In genomic region chr11:76894240-76894639, GRCm38 (mm10) we compare ENCODE assay signal across 8 mouse cellular contexts. TPM values are rescaled to one million over a fixed set of nuclear protein-coding genes. Genes with fewer than 3 reads are reported as not detected.
DNase-seq lines count a peak whose midpoint lies in the region; ATAC-seq and TF ChIP-seq lines count a peak whose summit lies in the region.

No protein-coding gene starts in this region.

- H3K4me3 ChIP-seq in kidney, embryonic 16.5 days (ENCODE audit: low read length), result no peak overlapping the region
- H3K4me3 ChIP-seq in stomach, embryonic 15.5 days (replicated peaks), result no peak overlapping the region

- 20% methylated on average over 5 of the region's 5 CpGs for WGBS in kidney, embryonic 16.5 days
- 28% methylated on average over 5 of the region's 5 CpGs for WGBS in stomach, embryonic 15.5 days

- peak; percentile 12 for ATAC-seq in Patski
- ATAC-seq in kidney, embryonic 16.5 days (ENCODE audit: low FRiP score, low TSS enrichment), result peak; percentile 60; the same call in 1 of the 2 replicates
- ATAC-seq in stomach, embryonic 15.5 days (ENCODE audit: insufficient read depth, low FRiP score, low read depth), result peak; percentile 41

- peak overlapping the region; percentile 78 for H3K27ac ChIP-seq in kidney, embryonic 16.5 days (ENCODE audit: low read length)
- 0 out of 2 replicates have a peak overlapping the region, but pooled peaks have one; percentile 22 for H3K27ac ChIP-seq in stomach, embryonic 15.5 days

- peak overlapping the region; percentile 36 for H3K4me2 ChIP-seq in kidney, embryonic 16.5 days (replicated peaks; ENCODE audit: low read depth, low read length)
- H3K4me2 ChIP-seq in stomach, embryonic 15.5 days, result no peak overlapping the region

- in situ Hi-C loops in Patski (cut with MboI; ENCODE audit: low pct_unique_long_range_greater_than_20kb), result loop anchor here (5.0 to 10.0 kb wide), 3 partner anchors 37 to 209 kb away; no protein-coding TSS in a partner anchor

- DNase-seq in layer of hippocampus, adult 11-12 months (ENCODE audit: low spot score), result peak; percentile 56
- no peak for DNase-seq in layer of hippocampus, postnatal 25 days (ENCODE audit: extremely low spot score in 1 of 2, low spot score in 1 of 2)
- no peak for DNase-seq in Patski (ENCODE audit: low read depth, low spot score)
- peak; percentile 78 for DNase-seq in cerebellum, adult 9-10 months
- DNase-seq in heart, adult 8-10 months (ENCODE audit: low spot score), result peak; percentile 63
- DNase-seq in lung, postnatal 10 days, result peak; percentile 83

- CTCF ChIA-PET in Patski (lab: Charles Lee), result interaction anchor here (0.8 to 2.6 kb wide), 17 partner anchors 13 to 131 kb away, joined by 3 to 17 read pairs (median 5); partner anchors contain the start of genes Cpd and Gosr1

- peak overlapping the region; percentile 12; the same call in 1 of the 2 replicates for H3K9ac ChIP-seq in kidney, embryonic 16.5 days (replicated peaks; ENCODE audit: low read length)
- H3K9ac ChIP-seq in stomach, embryonic 15.5 days, result no peak overlapping the region

- no peaks in the 10 kb centered on the region for H3K36me3 ChIP-seq in kidney, embryonic 16.5 days (ENCODE audit: insufficient read depth, low read length)
- no peaks in the 10 kb centered on the region for H3K36me3 ChIP-seq in stomach, embryonic 15.5 days

- H3K4me1 ChIP-seq in kidney, embryonic 16.5 days (ENCODE audit: insufficient read depth, low read length), result peaks cover 70% of the 10 kb centered on the region
- peaks cover 27% of the 10 kb centered on the region for H3K4me1 ChIP-seq in stomach, embryonic 15.5 days

- POLR2A ChIA-PET in Patski (lab: Charles Lee), result interaction anchor here (1.2 kb wide), 1 partner anchor 22 kb away, joined by 3 read pairs; no protein-coding TSS in a partner anchor

- H3K27me3 ChIP-seq in Patski, result no peaks in the 10 kb centered on the region
- no peaks in the 10 kb centered on the region for H3K27me3 ChIP-seq in kidney, embryonic 16.5 days (ENCODE audit: insufficient read depth, low read length)
- H3K27me3 ChIP-seq in stomach, embryonic 15.5 days (replicated peaks), result no peaks in the 10 kb centered on the region

- H3K9me3 ChIP-seq in kidney, embryonic 16.5 days (ENCODE audit: low read length), result no peaks in the 10 kb centered on the region
- H3K9me3 ChIP-seq in stomach, embryonic 15.5 days, result no peaks in the 10 kb centered on the region

- peak; percentile 88 for TF ChIP-seq CTCF in Patski (IDR thresholded peaks at IDR 0.05)

RNA-seq across cellular contexts. Expression of gene Tmigd1, which starts 7.7 kb away (rescaled TPM):
- total RNA-seq in layer of hippocampus, postnatal 25 days (2021), result not detected
- 4.4 TPM for polyA plus RNA-seq in Patski (2021)
- under 1 TPM in 2 of 4 experiments, not detected in 2; 0.38 to 0.53 TPM for total RNA-seq in heart, adult 8-10 months (2022)
- polyA plus RNA-seq in kidney, embryonic 16.5 days (2015; fragmentation: Nextera tagmentation; extraction: Ambion mirVana), result 3.2 and 4.1 TPM in 2 replicates
- 0.27 and 1.4 TPM in 2 replicates for polyA plus RNA-seq in stomach, embryonic 15.5 days (2015; fragmentation: Nextera tagmentation; extraction: Ambion mirVana)

RNA-seq across cellular contexts. Expression of gene Blmh, which starts 30.4 kb away (rescaled TPM):
- 10 to 100 TPM; 58.4 to 58.7 TPM for total RNA-seq in layer of hippocampus, postnatal 25 days (2021)
- 66.3 TPM for polyA plus RNA-seq in Patski (2021)
- 10 to 100 TPM; 27.6 to 31.0 (median 28.0) TPM for total RNA-seq in heart, adult 8-10 months (2022)
- polyA plus RNA-seq in kidney, embryonic 16.5 days (2015; fragmentation: Nextera tagmentation; extraction: Ambion mirVana), result 190 and 196 TPM in 2 replicates
- polyA plus RNA-seq in stomach, embryonic 15.5 days (2015; fragmentation: Nextera tagmentation; extraction: Ambion mirVana), result 138 and 140 TPM in 2 replicates

RNA-seq across cellular contexts. Expression of gene Cpd, which starts 47.4 kb away (rescaled TPM):
- total RNA-seq in layer of hippocampus, postnatal 25 days (2021), result 10 to 100 TPM; 57.7 to 62.8 TPM
- 125 TPM for polyA plus RNA-seq in Patski (2021)
- total RNA-seq in heart, adult 8-10 months (2022), result 10 to 100 TPM; 32.8 to 38.8 (median 37.0) TPM
- polyA plus RNA-seq in kidney, embryonic 16.5 days (2015; fragmentation: Nextera tagmentation; extraction: Ambion mirVana), result 12.3 and 13.9 TPM in 2 replicates
- 12.5 and 13.3 TPM in 2 replicates for polyA plus RNA-seq in stomach, embryonic 15.5 days (2015; fragmentation: Nextera tagmentation; extraction: Ambion mirVana)

Comparison
In these comparisons a context has a peak if more than half of its experiments do, and no peak if none do; other contexts are left out.
1. DNase-seq: peak in layer of hippocampus, adult 11-12 months (single experiment), cerebellum, adult 9-10 months (single experiment), heart, adult 8-10 months (single experiment) and lung, postnatal 10 days (single experiment); none in layer of hippocampus, postnatal 25 days (0 of 2) and Patski (single experiment).
2. Peak in every context shown above with its lines, with median percentiles within 50 percentile points of each other: ATAC-seq.